Mouse (Mus musculus) urinary bladder, adult 18-20 months (tissue): Measurements from ENCODE around the gene Hes6.

ENCODE experiments used
- DNase-seq, 2 experiments: peaks; one replicate each; pipeline ENCODE4 v3.0.0; 2022; ENCODE audit warnings: low spot score in 2 of 2, mixed read lengths in 2 of 2

Gene Hes6

DNA sequence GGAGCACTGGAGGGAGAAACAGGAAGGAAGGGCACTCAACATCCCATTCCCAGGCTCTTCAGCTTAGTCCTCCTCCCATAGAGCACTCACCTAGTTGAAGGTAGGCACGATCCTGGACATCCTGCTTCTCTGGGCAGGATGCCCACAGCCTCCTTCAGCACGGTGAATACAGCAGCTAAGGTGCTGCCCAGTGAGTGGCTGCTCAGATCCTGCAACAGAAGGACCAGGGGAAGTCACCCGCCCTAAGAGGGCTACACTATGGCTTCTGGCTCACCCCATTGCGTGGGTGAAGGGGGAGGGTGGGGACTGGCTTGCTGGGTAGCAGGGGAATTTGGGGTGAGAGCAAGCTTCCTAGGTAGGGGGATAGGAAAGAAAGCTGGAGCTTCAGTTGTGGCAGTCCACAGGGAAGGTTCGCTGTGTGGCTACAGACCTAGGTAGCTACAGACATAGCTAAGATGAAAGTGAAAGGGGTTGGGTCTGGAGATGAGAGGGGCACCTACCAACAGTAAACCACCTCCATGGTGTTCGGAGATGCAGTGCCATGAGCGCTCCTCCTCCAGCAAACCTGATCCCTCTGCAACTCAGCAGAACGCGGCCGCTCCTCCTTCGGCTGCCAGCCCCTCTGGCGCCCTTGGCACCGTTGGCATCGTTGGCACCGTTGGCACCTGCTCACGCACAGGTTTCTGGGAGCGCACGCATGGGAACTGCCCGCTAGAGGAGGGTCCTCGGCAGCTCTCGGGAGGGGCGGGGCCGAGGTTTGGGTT lies 8.2 kb downstream of the Hes6 start:
- no peak for DNase-seq

DNA sequence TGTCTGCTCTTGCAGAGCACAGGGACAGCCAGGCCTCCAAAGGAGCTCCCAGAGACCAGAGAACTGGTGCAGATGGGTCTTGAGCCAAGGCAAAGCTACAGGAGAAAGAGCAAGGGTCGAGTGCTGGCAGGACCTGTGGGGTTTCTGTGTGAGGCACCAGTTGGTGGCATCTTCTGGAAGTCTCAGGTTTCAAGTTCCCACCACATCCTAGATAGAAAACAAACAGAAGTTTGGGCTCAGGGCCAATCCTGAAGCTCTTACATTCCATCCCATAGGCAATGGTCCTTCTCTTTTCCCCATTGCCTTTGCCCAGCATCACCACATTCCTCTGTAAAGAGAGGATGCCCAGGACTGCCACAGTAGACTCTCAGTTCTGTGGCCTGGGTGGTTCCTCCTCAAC lies 8.9 kb downstream of the Hes6 start:
- DNase-seq = no peak

GRCm38 (mm10) chr1:91398260-91399062 lies 15.4 kb downstream of the Hes6 start, which contains the start of gene Ilkap:
Ilkap (minus strand) TSS chr1:91398815.
- DNase-seq = peak; percentile 70 to 78

DNA sequence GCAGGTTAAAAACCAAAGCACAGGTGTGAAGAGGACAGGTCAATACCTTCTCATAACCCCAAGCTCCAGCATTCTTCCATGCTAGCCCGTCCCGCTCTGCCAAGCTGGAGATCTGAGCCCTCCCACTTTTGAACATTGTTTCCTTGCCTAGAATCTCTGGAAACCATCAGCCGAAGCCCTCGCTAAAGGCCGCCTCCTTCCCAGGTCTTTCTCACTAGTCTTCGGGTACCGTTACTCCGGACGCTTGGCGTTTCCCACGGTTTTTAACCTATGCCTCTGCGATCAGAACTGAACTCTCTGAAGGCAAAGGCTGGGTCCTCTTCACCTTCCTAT lies 15.9 kb downstream of the Hes6 start:
- peak in 1 of 2 experiments; percentile 15 for DNase-seq

DNA sequence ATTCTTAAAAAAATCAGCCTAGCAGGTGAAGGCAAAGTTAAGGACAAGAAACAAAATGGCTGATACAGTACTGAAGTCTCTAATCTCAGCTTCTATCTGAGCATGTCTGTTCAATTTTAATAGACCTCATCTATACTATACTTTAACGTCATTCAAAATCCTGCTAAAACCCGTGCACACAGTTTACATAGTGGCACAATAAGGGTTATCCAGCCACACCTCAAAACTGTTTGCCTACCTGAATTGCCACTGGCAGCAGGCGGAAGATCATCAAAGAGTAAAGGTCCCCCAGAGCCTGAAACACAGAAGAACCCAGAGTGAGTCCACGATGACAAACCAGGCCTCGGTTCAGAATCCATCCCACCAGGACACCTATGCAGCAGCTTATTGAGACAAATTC lies 23.5 kb downstream of the Hes6 start:
- DNase-seq = no peak

DNA sequence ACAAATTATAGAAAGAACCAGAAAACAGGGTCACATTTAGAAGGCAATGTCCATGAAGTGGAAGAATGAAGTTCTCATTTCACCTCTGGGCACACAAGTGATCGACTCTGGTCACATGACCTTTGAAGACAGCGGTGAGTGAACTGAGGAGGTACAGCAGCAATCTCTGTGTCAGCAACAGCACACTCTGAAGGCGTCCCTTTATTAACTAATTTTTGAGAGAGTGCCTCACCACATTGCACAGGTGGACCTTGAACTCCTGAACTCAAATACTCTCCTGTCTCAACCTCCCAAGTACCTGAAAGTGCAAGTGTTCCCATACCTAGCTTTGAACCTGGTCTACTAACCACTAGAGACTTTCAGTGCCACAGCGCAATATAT lies 32.8 kb downstream of the Hes6 start:
- no peak for DNase-seq

- peak; percentile 37 to 64 for DNase-seq
These were observed 33.3 kb downstream of the Hes6 start for GRCm38 (mm10) chr1:91380453-91381090.

GRCm38 (mm10) chr1:91373414-91373835 lies 40.4 kb downstream of the Hes6 start:
- DNase-seq = no peak

- no peak for DNase-seq
These were observed 43.8 kb downstream of the Hes6 start for GRCm38 (mm10) chr1:91370055-91370454.

DNA sequence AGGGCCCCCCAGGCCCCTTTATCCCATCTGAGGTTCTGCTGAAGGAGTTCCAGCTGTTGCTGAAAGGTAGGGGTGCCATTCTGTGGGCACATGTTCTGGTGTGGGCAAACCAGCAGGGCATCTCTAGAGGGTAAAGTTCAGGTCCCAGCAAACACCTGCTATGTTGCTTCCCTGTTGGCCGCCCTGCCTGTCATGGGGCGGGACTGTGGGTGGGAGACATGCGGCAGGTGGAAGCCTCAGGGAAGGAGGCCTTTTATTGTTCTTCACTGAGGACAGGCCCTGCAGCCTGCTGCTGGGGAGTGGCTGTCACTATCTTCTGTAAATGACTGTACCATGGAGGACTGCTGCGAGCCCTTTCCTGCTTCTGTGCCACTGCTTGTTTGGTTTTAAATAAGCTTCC lies 44.4 kb downstream of the Hes6 start:
- no peak for DNase-seq

DNA sequence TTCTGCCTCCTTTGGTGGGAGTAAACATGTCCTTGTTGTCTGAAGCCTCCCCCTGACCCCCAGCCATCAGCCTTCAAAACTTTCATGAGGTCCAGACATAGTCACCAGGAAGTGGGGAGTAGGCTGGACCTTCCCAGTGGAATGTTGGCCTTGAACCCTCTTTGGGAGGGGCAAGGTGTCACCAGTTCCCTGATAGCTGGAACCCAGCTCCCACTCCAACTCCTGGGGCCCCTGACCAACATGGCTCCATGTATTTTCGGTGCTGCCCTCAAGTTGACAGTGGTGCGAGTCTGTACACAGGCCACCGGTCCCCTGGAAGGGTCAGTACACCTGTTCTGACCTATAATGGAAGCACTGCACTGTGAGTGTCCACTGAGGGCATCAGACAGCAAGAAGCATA lies 46.5 kb downstream of the Hes6 start:
- DNase-seq = no peak

- DNase-seq = peak; percentile 30 to 71
These were observed 47.4 kb downstream of the Hes6 start, which contains the start of gene Erfe for GRCm38 (mm10) chr1:91366215-91367108. Erfe (plus strand) TSS chr1:91366430.

- no peak for DNase-seq
These were observed 48.0 kb downstream of the Hes6 start for GRCm38 (mm10) chr1:91365816-91366214.

GRCm38 (mm10) chr1:91364822-91365644 lies 48.8 kb downstream of the Hes6 start:
- no peak for DNase-seq

DNA sequence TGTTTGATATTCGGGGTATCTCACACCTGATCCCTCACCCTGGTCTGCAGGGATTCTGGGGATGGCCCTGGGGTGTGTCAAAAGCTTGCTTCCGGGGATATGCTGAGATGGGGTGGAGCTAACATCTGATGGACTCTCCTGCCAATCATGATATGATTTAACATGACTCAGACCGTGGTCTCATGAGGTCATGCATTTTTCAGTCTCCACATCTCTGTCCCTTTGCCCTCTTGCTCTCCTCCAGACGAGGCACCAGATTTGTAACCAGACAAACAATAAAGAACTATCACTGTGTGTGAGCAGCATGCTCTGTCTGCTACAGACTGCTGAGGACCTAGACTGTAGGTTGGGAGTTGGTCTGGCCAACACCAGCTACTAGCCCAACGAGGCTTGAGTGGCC lies 51.7 kb downstream of the Hes6 start:
- no peak for DNase-seq
